Mouse (Mus musculus) adrenal gland, postnatal 4 days (tissue): ENCODE measurements around the gene Bcam. TPM values are rescaled to one million over a fixed set of nuclear protein-coding genes. Genes with fewer than 3 reads are reported as not detected.
"Not testable (repeated sequence)": the region's sequence is repeated elsewhere in the genome, so short reads cannot be mapped to it uniquely, and the experiment has no call there.

Experiments used
- DNase-seq, 2 experiments: peaks; one replicate each; pipeline ENCODE4 v3.0.0; 2021 to 2022; ENCODE audit warnings: low spot score in 2 of 2, mixed read lengths in 2 of 2
- long read RNA-seq, 2 experiments: library from polyadenylated mRNA; stranded (forward); transcript quantifications; one replicate each; pipeline ENCODE4 v2.0.0; 2021
- total RNA-seq, 2 experiments: library from RNA; stranded (reverse); gene quantifications; 2 replicates each; pipeline ENCODE4 v1.2.3; 2021

The Bcam gene
- 10 to 100 TPM; 59.8 to 84.7 TPM for total RNA-seq
- long read RNA-seq, experiment 1, transcript Bcam-201 (15 exons, 2,429 nt): major isoform, 38 of 64 reads
- long read RNA-seq, experiment 1, partial matches to known transcripts: 8 of 64 reads
- long read RNA-seq, experiment 1, other reads (novel, unspliced or antisense): 13 of 64 reads
- long read RNA-seq, experiment 2, transcript Bcam-201 (15 exons, 2,429 nt): major isoform, 81 of 120 reads
- long read RNA-seq, experiment 2, partial matches to known transcripts: 19 of 120 reads
- long read RNA-seq, experiment 2, other reads (novel, unspliced or antisense): 15 of 120 reads

GRCm38 (mm10) chr7:19770984-19771391 is at the start of gene Bcam:
TSS of gene Bcam (minus strand) at chr7:19771016.
- DNase-seq: no peak

GRCm38 (mm10) chr7:19818875-19819274 is 48.1 kb upstream of the Bcam start:
- no peak for DNase-seq

- DNase-seq: no peak
These were observed 47.6 kb upstream of the Bcam start for GRCm38 (mm10) chr7:19818440-19818839.

GRCm38 (mm10) chr7:19817382-19818105 is 46.7 kb upstream of the Bcam start:
- DNase-seq: peak in 1 of 2 experiments; percentile 35

GRCm38 (mm10) chr7:19816224-19816771 is 45.5 kb upstream of the Bcam start:
- DNase-seq: peak; percentile 52 to 80

GRCm38 (mm10) chr7:19815296-19816223 is 44.7 kb upstream of the Bcam start:
- no peak for DNase-seq

- no peak for DNase-seq
These were observed 42.8 kb upstream of the Bcam start for GRCm38 (mm10) chr7:19813579-19814122.

GRCm38 (mm10) chr7:19813161-19813560 is 42.3 kb upstream of the Bcam start:
- DNase-seq: no peak

- no peak for DNase-seq
These were observed 40.3 kb upstream of the Bcam start for GRCm38 (mm10) chr7:19811114-19811513.

- no peak for DNase-seq
These were observed 38.6 kb upstream of the Bcam start for GRCm38 (mm10) chr7:19809369-19809768.

GRCm38 (mm10) chr7:19806356-19806969 is 35.6 kb upstream of the Bcam start:
- DNase-seq: no peak

GRCm38 (mm10) chr7:19802995-19803394 is 32.2 kb upstream of the Bcam start:
- peak in 1 of 2 experiments; percentile 62 for DNase-seq

- DNase-seq: no peak
These were observed 29.9 kb upstream of the Bcam start for GRCm38 (mm10) chr7:19800764-19801163.

- DNase-seq: peak; percentile 66 to 67
These were observed 26.1 kb upstream of the Bcam start, which contains the start of gene Cblc for GRCm38 (mm10) chr7:19796697-19797588. TSS of gene Cblc (minus strand) at chr7:19796809.

- no peak for DNase-seq
These were observed 25.4 kb upstream of the Bcam start for GRCm38 (mm10) chr7:19796254-19796653.

- DNase-seq: no peak
These were observed 24.4 kb upstream of the Bcam start for GRCm38 (mm10) chr7:19795236-19795635.

GRCm38 (mm10) chr7:19792701-19793630 is 22.1 kb upstream of the Bcam start:
- no peak for DNase-seq

GRCm38 (mm10) chr7:19791504-19791903 is 20.7 kb upstream of the Bcam start:
- DNase-seq: not testable (repeated sequence)
